Mouse (Mus musculus) heart, embryonic 12.5 days (tissue): ENCODE data around the gene Svop. TPM values are rescaled to one million over a fixed set of nuclear protein-coding genes. Genes with fewer than 3 reads are reported as not detected.

Source experiments
- ATAC-seq: fragments of 200-750 bp; cut with Nextera tagmentation; 2 replicates; pipeline ENCODE4 v1.8.0; 2017; ENCODE audit warnings: moderate TSS enrichment, moderate library complexity; ENCODE audit not compliant: insufficient number of reproducible peaks, low FRiP score
- H3K27ac ChIP-seq: fragments of 300-500 bp; sonication (generic); 2 replicates; pipeline ENCODE4 v1.5.1; 2016; ENCODE audit warnings: mild to moderate bottlenecking, moderate library complexity; ENCODE audit not compliant: poor library complexity, severe bottlenecking
- H3K27me3 ChIP-seq: fragments of 300-500 bp; sonication (generic); replicated peaks from 2 replicates; pipeline ENCODE4 v1.6.1; 2016; ENCODE audit warnings: mild to moderate bottlenecking, moderate library complexity
- H3K36me3 ChIP-seq: fragments of 300-500 bp; sonication (generic); 2 replicates; pipeline ENCODE4 v1.6.1; 2016; ENCODE audit warnings: mild to moderate bottlenecking, moderate library complexity
- H3K4me1 ChIP-seq: fragments of 300-500 bp; sonication (generic); replicated peaks from 2 replicates; pipeline ENCODE4 v1.6.1; 2016; ENCODE audit warnings: mild to moderate bottlenecking
- H3K4me2 ChIP-seq: fragments of 300-500 bp; sonication (generic); 2 replicates; pipeline ENCODE4 v1.6.1; 2016; ENCODE audit warnings: mild to moderate bottlenecking, moderate library complexity
- H3K4me3 ChIP-seq: fragments of 300-500 bp; sonication (generic); 2 replicates; pipeline ENCODE4 v1.5.1; 2016; ENCODE audit warnings: mild to moderate bottlenecking
- H3K9ac ChIP-seq: fragments of 300-500 bp; sonication (generic); 2 replicates; pipeline ENCODE4 v1.6.1; 2016; ENCODE audit warnings: mild to moderate bottlenecking, moderate library complexity
- H3K9me3 ChIP-seq: fragments of 300-500 bp; sonication (generic); replicated peaks from 2 replicates; pipeline ENCODE4 v1.6.1; 2016; ENCODE audit warnings: mild to moderate bottlenecking, moderate library complexity
- WGBS: fragments of 180-500 bp; shearing (Covaris S2); methylation state at CpG from one replicate; pipeline ENCODE4 v1.1.7; 2016; 5-methylcytosine and 5-hydroxymethylcytosine counted together
- polyA plus RNA-seq: library from polyadenylated mRNA; unstranded; fragments of >200 nt; fragmentation: Nextera tagmentation; extraction: Ambion mirVana; gene quantifications from 2 replicates; pipeline ENCODE4 v1.2.1, GENCODE M21; 2016

Gene Svop
- polyA plus RNA-seq, 1 experiment from 2014 or later: 0.15 TPM

DNA sequence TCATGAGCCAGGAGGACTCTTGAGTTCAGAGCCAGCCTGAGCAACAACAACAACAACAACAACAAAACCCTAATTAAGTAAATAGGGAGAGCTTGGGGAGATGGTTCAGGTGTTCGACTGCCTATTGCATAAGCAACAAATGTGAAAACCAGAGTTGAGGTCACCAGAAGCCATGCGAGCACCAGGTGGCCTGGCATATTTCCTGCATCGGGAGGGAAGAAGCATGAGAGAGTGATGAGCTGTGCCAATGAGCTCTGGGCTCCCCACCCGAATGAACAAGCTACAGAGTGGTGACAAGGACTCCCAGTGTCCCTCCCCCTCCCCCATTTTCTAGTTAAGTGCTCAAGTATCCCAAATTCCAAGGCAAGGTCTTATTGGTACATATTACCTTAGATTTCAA, 10.5 kb upstream of the Svop start:
- H3K4me2 ChIP-seq: no peak overlapping the region
- H3K9ac ChIP-seq: no peak overlapping the region
- H3K4me1 ChIP-seq: peaks cover 12% of the 10 kb centered on the region
- no peaks in the 10 kb centered on the region for H3K9me3 ChIP-seq
- no peak overlapping the region for H3K27ac ChIP-seq
- no peak for ATAC-seq
- H3K36me3 ChIP-seq: peaks cover 42% of the 10 kb centered on the region
- no peaks in the 10 kb centered on the region for H3K27me3 ChIP-seq
- WGBS: 80% methylated on average over 4 of the region's 4 CpGs
- no peak overlapping the region for H3K4me3 ChIP-seq

DNA sequence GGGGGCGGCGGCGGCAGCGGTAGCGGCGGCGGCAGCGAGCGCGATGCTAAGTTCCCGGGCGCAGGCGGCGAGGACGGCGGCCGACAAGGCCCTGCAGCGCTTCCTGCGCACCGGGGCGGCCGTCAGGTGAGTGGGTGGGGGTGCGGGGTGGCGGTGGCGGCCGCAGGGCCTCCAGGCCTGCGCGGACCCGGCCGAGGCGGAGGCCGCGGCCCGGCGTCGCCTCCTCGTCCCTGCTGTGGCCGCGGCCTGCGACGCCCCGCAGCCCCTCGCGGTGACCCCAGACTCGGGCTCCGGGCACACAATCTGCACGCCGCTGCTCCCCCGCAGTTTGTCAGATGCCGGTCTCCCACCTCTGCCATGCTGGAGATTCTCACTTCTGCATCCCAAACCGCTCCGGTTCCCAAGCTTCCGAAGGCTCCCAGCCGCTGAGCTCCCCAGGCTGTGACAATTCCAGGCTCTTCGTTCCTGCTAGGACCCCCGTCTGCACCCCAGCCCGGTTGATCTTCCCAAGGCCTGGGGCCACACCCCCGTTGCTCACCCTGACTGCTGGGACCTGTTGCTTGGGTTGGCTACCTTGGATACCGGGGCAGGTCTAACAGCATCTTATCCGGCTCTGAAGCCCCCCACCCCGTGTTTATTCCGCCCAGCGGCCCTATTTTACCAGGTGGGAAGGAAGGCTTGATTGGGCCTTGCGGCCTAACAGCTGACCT, 9.2 kb upstream of the Svop start:
- Histone ChIP-seq H3K36me3 (peaks cover 29% of the 10 kb centered on the region), H3K9me3 (no peaks in the 10 kb centered on the region), H3K27ac (no peak overlapping the region), H3K4me3 (peak overlapping the region; percentile 84), H3K9ac (peak overlapping the region; percentile 91), H3K4me1 (peaks cover 12% of the 10 kb centered on the region), H3K27me3 (no peaks in the 10 kb centered on the region), H3K4me2 (peak overlapping the region; percentile 88)
- ATAC-seq: peak; percentile 75
- 2% methylated on average over 57 of the region's 64 CpGs for WGBS

DNA sequence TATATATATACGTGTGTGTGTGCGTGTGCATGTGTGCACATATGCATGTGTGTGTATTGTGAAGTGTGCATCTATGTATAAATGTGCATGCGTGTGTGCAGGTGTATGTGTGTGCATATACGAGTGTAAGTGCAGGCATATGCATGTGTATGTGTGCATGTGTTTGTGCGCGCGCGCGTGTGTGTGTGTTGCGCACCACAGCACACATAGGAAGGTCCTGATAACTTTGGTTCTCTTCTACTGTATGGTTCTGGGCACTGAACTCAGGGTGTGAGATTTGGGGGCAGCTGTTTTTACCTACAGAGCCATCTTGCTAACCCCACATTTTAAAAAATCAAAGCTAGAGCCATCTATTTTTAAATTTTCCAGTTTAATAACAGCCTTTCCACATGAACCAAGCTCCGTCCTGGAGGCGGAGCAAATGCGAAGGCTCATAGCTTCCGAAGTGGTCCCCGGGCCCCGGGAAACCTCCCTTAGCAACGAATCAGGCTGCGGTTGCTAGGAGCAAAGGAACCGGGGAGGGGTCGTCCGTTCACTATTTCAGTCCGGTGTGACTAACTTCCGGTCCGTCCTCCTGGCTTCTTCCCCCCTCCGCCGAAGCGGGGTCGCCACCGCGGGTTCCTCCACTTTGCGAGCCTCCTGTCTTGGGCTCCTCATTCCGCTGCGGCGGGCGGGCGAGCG, 8.5 kb upstream of the Svop start:
- peak; percentile 86 for ATAC-seq
- Histone ChIP-seq H3K9me3 (no peaks in the 10 kb centered on the region), H3K4me2 (peak overlapping the region; percentile 88), H3K9ac (peak overlapping the region; percentile 91), H3K4me1 (peaks cover 12% of the 10 kb centered on the region), H3K27ac (no peak overlapping the region), H3K36me3 (peaks cover 23% of the 10 kb centered on the region), H3K4me3 (peak overlapping the region; percentile 84), H3K27me3 (no peaks in the 10 kb centered on the region)
- 8% methylated on average over 36 of the region's 37 CpGs for WGBS

DNA sequence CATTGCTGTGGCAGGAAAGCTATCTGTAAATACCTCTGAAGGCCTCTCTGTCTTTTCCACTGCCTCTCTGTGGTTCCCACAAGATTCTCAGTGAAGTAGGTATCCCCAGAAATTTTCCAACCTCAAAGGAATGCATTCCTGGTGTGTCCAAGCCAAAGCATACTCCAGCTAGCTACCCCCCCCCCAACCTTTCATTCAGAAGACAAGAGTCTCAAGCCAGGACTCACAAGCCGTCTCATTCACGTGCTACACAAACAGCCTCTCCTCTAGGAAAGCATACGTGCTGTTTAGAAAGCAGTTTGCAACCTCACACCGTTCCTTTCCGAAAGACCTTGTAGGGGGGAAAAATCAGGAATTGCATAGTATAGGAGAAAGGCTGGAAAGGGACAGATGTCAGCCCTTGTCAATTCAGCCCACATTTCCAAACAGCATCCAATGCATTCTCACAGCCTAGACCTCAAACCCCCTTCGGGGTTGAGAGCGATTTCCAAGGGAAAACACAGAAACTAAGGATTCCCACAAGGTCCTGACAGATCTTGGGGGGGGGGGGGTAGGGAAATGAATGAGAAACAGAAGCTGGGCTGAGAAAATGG, 853 bp downstream of the Svop start:
- ATAC-seq: no peak
- no peak overlapping the region for H3K9ac ChIP-seq
- peak overlapping the region; percentile 64 for H3K4me2 ChIP-seq
- no peaks in the 10 kb centered on the region for H3K36me3 ChIP-seq
- no peak overlapping the region for H3K4me3 ChIP-seq
- H3K27ac ChIP-seq: no peak overlapping the region
- H3K9me3 ChIP-seq: no peaks in the 10 kb centered on the region
- H3K4me1 ChIP-seq: peaks cover 7% of the 10 kb centered on the region
- 22% methylated on average over 7 of the region's 7 CpGs for WGBS
- peaks cover 40% of the 10 kb centered on the region for H3K27me3 ChIP-seq

- Histone ChIP-seq H3K4me3 (no peak overlapping the region), H3K4me1 (peaks cover 7% of the 10 kb centered on the region), H3K36me3 (no peaks in the 10 kb centered on the region), H3K27ac (no peak overlapping the region), H3K4me2 (no peak overlapping the region), H3K27me3 (peaks cover 36% of the 10 kb centered on the region), H3K9me3 (no peaks in the 10 kb centered on the region), H3K9ac (no peak overlapping the region; the same call in 1 of the 2 replicates)
- 62% methylated on average over 12 of the region's 12 CpGs for WGBS
- no peak for ATAC-seq
Observed at GRCm38 (mm10) chr5:114087875-114088480, 3.4 kb downstream of the Svop start.

- H3K4me3 ChIP-seq: no peak overlapping the region
- no peaks in the 10 kb centered on the region for H3K4me1 ChIP-seq
- no peak overlapping the region for H3K4me2 ChIP-seq
- H3K9ac ChIP-seq: no peak overlapping the region
- ATAC-seq: no peak
- 62% methylated on average over 14 of the region's 14 CpGs for WGBS
- H3K27me3 ChIP-seq: peaks cover 15% of the 10 kb centered on the region; the same call in 1 of the 2 replicates
- no peaks in the 10 kb centered on the region for H3K9me3 ChIP-seq
- H3K27ac ChIP-seq: no peak overlapping the region
- no peaks in the 10 kb centered on the region for H3K36me3 ChIP-seq
Observed at GRCm38 (mm10) chr5:114085501-114085900, 5.9 kb downstream of the Svop start.

DNA sequence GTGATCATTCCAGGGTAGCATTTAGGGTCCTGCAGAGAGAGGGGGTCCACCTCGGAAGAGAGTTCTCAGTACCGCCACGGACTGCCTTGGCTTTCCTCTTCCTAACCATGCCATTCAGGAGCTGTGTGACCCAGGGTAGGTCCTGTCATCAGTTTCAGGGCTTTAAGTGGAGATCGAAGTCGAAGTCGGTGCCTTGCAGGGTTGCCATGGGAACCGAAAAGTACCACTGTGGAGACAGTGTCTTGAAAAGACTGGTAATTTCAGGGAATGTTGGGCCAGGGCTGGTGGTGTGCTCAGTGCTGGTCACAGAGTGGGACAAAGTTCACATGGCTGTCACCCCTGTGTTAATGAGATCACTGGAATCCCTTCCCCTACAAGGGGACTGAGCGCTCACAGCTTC, 14.4 kb downstream of the Svop start:
- no peak for ATAC-seq
- WGBS: 59% methylated on average over 8 of the region's 8 CpGs
- no peaks in the 10 kb centered on the region; the same call in 1 of the 2 replicates for H3K27me3 ChIP-seq

GRCm38 (mm10) chr5:114072262-114072661, 19.1 kb downstream of the Svop start:
- Histone ChIP-seq H3K4me3 (no peak overlapping the region), H3K9me3 (peaks cover 5% of the 10 kb centered on the region), H3K27ac (no peak overlapping the region), H3K36me3 (no peaks in the 10 kb centered on the region), H3K27me3 (no peaks in the 10 kb centered on the region; the same call in 1 of the 2 replicates), H3K4me1 (no peaks in the 10 kb centered on the region), H3K9ac (no peak overlapping the region), H3K4me2 (no peak overlapping the region)
- WGBS: 51% methylated on average over 2 of the region's 2 CpGs
- no peak for ATAC-seq

More for the DNA sequence above, 14.4 kb downstream of the Svop start:
- H3K4me3 ChIP-seq: no peak overlapping the region
- no peak overlapping the region for H3K4me2 ChIP-seq
- no peak overlapping the region for H3K27ac ChIP-seq
- H3K9me3 ChIP-seq: no peaks in the 10 kb centered on the region
- no peaks in the 10 kb centered on the region for H3K36me3 ChIP-seq
- H3K9ac ChIP-seq: no peak overlapping the region
- H3K4me1 ChIP-seq: no peaks in the 10 kb centered on the region

DNA sequence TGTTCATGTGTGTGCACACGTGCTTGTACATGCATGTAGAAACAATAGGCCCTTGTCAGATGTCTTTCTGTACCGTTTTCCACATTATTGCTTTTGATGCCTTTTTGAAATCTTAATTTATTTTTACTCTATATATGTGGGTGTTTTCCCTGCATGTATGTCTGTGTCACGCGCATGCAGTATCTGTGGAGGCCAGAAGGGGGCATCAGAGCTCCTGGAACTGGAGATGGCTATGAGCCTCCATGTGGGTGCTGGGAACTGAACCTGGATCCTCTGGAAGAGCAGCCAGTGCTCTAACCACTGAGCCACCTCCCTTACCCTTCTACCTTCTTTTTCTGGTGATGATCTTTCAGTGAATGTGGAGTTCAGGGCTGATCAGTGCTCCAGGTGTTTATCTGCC, 20.5 kb downstream of the Svop start:
- no peak overlapping the region for H3K4me3 ChIP-seq
- 90% methylated on average over 4 of the region's 4 CpGs for WGBS
- no peak overlapping the region for H3K9ac ChIP-seq
- H3K4me1 ChIP-seq: no peaks in the 10 kb centered on the region
- ATAC-seq: no peak
- no peaks in the 10 kb centered on the region; the same call in 1 of the 2 replicates for H3K27me3 ChIP-seq
- peaks cover 5% of the 10 kb centered on the region for H3K9me3 ChIP-seq
- no peak overlapping the region for H3K27ac ChIP-seq
- no peaks in the 10 kb centered on the region for H3K36me3 ChIP-seq
- H3K4me2 ChIP-seq: no peak overlapping the region

DNA sequence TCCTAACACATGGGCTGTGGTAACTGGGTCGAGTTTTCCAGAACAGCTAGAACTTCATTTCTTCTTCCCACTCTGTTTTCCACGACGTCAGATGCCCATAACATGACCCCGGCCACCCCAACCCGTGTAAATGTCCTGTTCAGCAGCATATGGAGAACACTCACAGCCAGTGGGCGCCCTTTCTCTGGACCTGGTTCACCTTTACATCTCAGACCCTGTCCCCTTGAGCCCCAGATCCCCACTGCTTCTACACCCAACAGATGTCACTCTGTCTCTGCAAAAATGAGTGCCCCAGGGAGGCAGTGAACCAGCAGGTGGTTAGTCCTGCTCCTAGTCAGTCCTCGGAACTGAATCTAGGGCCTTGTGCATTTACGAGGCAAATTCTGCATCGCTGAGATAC, 23.4 kb downstream of the Svop start:
- H3K9me3 ChIP-seq: peaks cover 5% of the 10 kb centered on the region
- H3K27me3 ChIP-seq: no peaks in the 10 kb centered on the region; the same call in 1 of the 2 replicates
- 61% methylated on average over 9 of the region's 9 CpGs for WGBS
- H3K27ac ChIP-seq: no peak overlapping the region
- no peaks in the 10 kb centered on the region for H3K4me1 ChIP-seq
- no peak overlapping the region for H3K4me2 ChIP-seq
- no peak overlapping the region for H3K9ac ChIP-seq
- ATAC-seq: no peak
- no peaks in the 10 kb centered on the region for H3K36me3 ChIP-seq
- H3K4me3 ChIP-seq: no peak overlapping the region

- Histone ChIP-seq H3K36me3 (no peaks in the 10 kb centered on the region), H3K4me3 (no peak overlapping the region), H3K27ac (no peak overlapping the region), H3K9ac (no peak overlapping the region), H3K27me3 (no peaks in the 10 kb centered on the region; the same call in 1 of the 2 replicates), H3K4me1 (no peaks in the 10 kb centered on the region), H3K9me3 (peaks cover 5% of the 10 kb centered on the region), H3K4me2 (no peak overlapping the region)
- WGBS: 73% methylated on average over 9 of the region's 9 CpGs
- ATAC-seq: no peak
Observed at GRCm38 (mm10) chr5:114067543-114067942, 23.8 kb downstream of the Svop start.
